In genomic region chr17:67966853-67967540, GRCm38 (mm10) we compare ENCODE assay signal across 23 mouse cellular contexts. TPM values are rescaled to one million over a fixed set of nuclear protein-coding genes. Genes with fewer than 3 reads are reported as not detected.
DNase-seq lines count a peak whose midpoint lies in the region; ATAC-seq and TF ChIP-seq lines count a peak whose summit lies in the region.
"Had no signal": no experiment of that assay in that cellular context is flagged by ENCODE, and none has a peak within 500 bp of the region (broad histone marks: within the 10 kb centered on the region; RNA-seq: fewer than 3 reads in every experiment).

No protein-coding gene starts in this region.

- H3K4me2 ChIP-seq in forebrain, postnatal 0 days (ENCODE audit: low read depth), result no peak overlapping the region
- H3K4me2 ChIP-seq in forebrain, embryonic 12.5 days, result no peak overlapping the region
- H3K4me2 ChIP-seq in hindbrain, postnatal 0 days (ENCODE audit: low read depth, low read length), result no peak overlapping the region
- H3K4me2 ChIP-seq in hindbrain, embryonic 11.5 days (replicated peaks; ENCODE audit: low read depth, low read length), result no peak overlapping the region
- H3K4me2 ChIP-seq in lung, embryonic 14.5 days, result no peak overlapping the region
- H3K4me2 ChIP-seq: embryonic facial prominence, embryonic 12.5 days had no signal

- H3K4me3 ChIP-seq in forebrain, postnatal 0 days (ENCODE audit: low read depth, low read length), result no peak overlapping the region
- no peak overlapping the region for H3K4me3 ChIP-seq in forebrain, embryonic 12.5 days (replicated peaks)
- no peak overlapping the region for H3K4me3 ChIP-seq in hindbrain, postnatal 0 days (ENCODE audit: low read length)
- no peak overlapping the region for H3K4me3 ChIP-seq in hindbrain, embryonic 11.5 days (ENCODE audit: low read depth, low read length)
- no peak overlapping the region for H3K4me3 ChIP-seq in lung, embryonic 14.5 days (ENCODE audit: low read depth, low read length)
- H3K4me3 ChIP-seq: embryonic facial prominence, embryonic 10.5 days; embryonic facial prominence, embryonic 12.5 days had no signal

- ATAC-seq in forebrain, postnatal 0 days, result peak; percentile 56
- ATAC-seq in forebrain, embryonic 12.5 days (ENCODE audit: low FRiP score), result no peak
- peak; percentile 53; the same call in 1 of the 2 replicates for ATAC-seq in hindbrain, postnatal 0 days
- no peak for ATAC-seq in hindbrain, embryonic 11.5 days (ENCODE audit: low FRiP score)
- peak; percentile 52; the same call in 1 of the 2 replicates for ATAC-seq in lung, embryonic 14.5 days (ENCODE audit: insufficient read depth)
- ATAC-seq: activated CD4-positive, CD25-positive, alpha-beta regulatory T cell, adult 4 months; CD4-positive, CD25-positive, alpha-beta regulatory T cell, adult 4 months; forebrain, embryonic 14.5 days; forebrain, embryonic 16.5 days; Patski had no signal

- H3K36me3 ChIP-seq in forebrain, postnatal 0 days (ENCODE audit: insufficient read depth), result no peaks in the 10 kb centered on the region
- no peaks in the 10 kb centered on the region for H3K36me3 ChIP-seq in forebrain, embryonic 12.5 days (replicated peaks)
- no peaks in the 10 kb centered on the region for H3K36me3 ChIP-seq in hindbrain, postnatal 0 days (ENCODE audit: insufficient read depth, low read length)
- no peaks in the 10 kb centered on the region for H3K36me3 ChIP-seq in hindbrain, embryonic 11.5 days (ENCODE audit: control insufficient read depth, insufficient read depth, low read length)
- H3K36me3 ChIP-seq in lung, embryonic 14.5 days (ENCODE audit: insufficient read depth), result no peaks in the 10 kb centered on the region; the same call in 1 of the 2 replicates
- H3K36me3 ChIP-seq: embryonic facial prominence, embryonic 12.5 days; G1E had no signal

- H3K27me3 ChIP-seq in forebrain, postnatal 0 days (ENCODE audit: insufficient read depth, low read length), result no peaks in the 10 kb centered on the region
- H3K27me3 ChIP-seq in forebrain, embryonic 12.5 days, result no peaks in the 10 kb centered on the region
- H3K27me3 ChIP-seq in hindbrain, postnatal 0 days (ENCODE audit: insufficient read depth, low read length), result no peaks in the 10 kb centered on the region
- no peaks in the 10 kb centered on the region for H3K27me3 ChIP-seq in hindbrain, embryonic 11.5 days (ENCODE audit: control insufficient read depth, insufficient read depth, low read length)
- H3K27me3 ChIP-seq in lung, embryonic 14.5 days (ENCODE audit: insufficient read depth, low read length), result no peaks in the 10 kb centered on the region
- H3K27me3 ChIP-seq: CH12.LX; embryonic facial prominence, embryonic 12.5 days; Patski had no signal

- H3K27ac ChIP-seq in forebrain, postnatal 0 days (ENCODE audit: low read depth, low read length), result no peak overlapping the region
- H3K27ac ChIP-seq in forebrain, embryonic 12.5 days, result no peak overlapping the region
- H3K27ac ChIP-seq in hindbrain, postnatal 0 days, result no peak overlapping the region
- H3K27ac ChIP-seq in hindbrain, embryonic 11.5 days (ENCODE audit: low read depth, low read length), result no peak overlapping the region
- H3K27ac ChIP-seq in lung, embryonic 14.5 days (ENCODE audit: low read depth), result no peak overlapping the region
- H3K27ac ChIP-seq: embryonic facial prominence, embryonic 10.5 days; embryonic facial prominence, embryonic 12.5 days had no signal

- WGBS in forebrain, postnatal 0 days, result 70% methylated on average over 8 of the region's 8 CpGs
- WGBS in forebrain, embryonic 12.5 days, result 77% methylated on average over 8 of the region's 8 CpGs
- 62% methylated on average over 8 of the region's 8 CpGs for WGBS in hindbrain, postnatal 0 days
- 84% methylated on average over 8 of the region's 8 CpGs for WGBS in hindbrain, embryonic 11.5 days
- WGBS in lung, embryonic 14.5 days, result 50% methylated on average over 8 of the region's 8 CpGs

- H3K9ac ChIP-seq in forebrain, postnatal 0 days, result no peak overlapping the region
- H3K9ac ChIP-seq in forebrain, embryonic 12.5 days, result no peak overlapping the region
- H3K9ac ChIP-seq in hindbrain, postnatal 0 days (replicated peaks; ENCODE audit: low read length), result no peak overlapping the region
- no peak overlapping the region for H3K9ac ChIP-seq in hindbrain, embryonic 11.5 days (ENCODE audit: low read depth, low read length)
- no peak overlapping the region for H3K9ac ChIP-seq in lung, embryonic 14.5 days
- H3K9ac ChIP-seq: embryonic facial prominence, embryonic 12.5 days had no signal

- no peaks in the 10 kb centered on the region for H3K4me1 ChIP-seq in forebrain, postnatal 0 days (ENCODE audit: insufficient read depth)
- no peaks in the 10 kb centered on the region for H3K4me1 ChIP-seq in forebrain, embryonic 12.5 days
- H3K4me1 ChIP-seq in hindbrain, postnatal 0 days (ENCODE audit: insufficient read depth, low read length), result no peaks in the 10 kb centered on the region
- no peaks in the 10 kb centered on the region for H3K4me1 ChIP-seq in hindbrain, embryonic 11.5 days (replicated peaks; ENCODE audit: control insufficient read depth, insufficient read depth, low read length)
- peaks cover 8% of the 10 kb centered on the region; the same call in 1 of the 2 replicates for H3K4me1 ChIP-seq in lung, embryonic 14.5 days (ENCODE audit: insufficient read depth)
- H3K4me1 ChIP-seq: embryonic facial prominence, embryonic 12.5 days had no signal

- no peak for TF ChIP-seq CTCF in forebrain, postnatal 0 days (IDR thresholded peaks at IDR 0.05; ENCODE audit: low read depth)
- no peak for TF ChIP-seq CTCF in hindbrain, postnatal 0 days (IDR thresholded peaks at IDR 0.05; ENCODE audit: low read depth)
- TF ChIP-seq CTCF in lung, embryonic 14.5 days (IDR thresholded peaks at IDR 0.05; ENCODE audit: low read depth), result no peak

- H3K9me3 ChIP-seq in forebrain, postnatal 0 days (ENCODE audit: low read length), result no peaks in the 10 kb centered on the region
- H3K9me3 ChIP-seq in forebrain, embryonic 12.5 days, result no peaks in the 10 kb centered on the region
- H3K9me3 ChIP-seq in hindbrain, postnatal 0 days (ENCODE audit: low read length), result no peaks in the 10 kb centered on the region
- H3K9me3 ChIP-seq in hindbrain, embryonic 11.5 days (ENCODE audit: control insufficient read depth, low read length), result no peaks in the 10 kb centered on the region
- H3K9me3 ChIP-seq in lung, embryonic 14.5 days (ENCODE audit: low read depth, low read length), result no peaks in the 10 kb centered on the region
- H3K9me3 ChIP-seq: embryonic facial prominence, embryonic 10.5 days; embryonic facial prominence, embryonic 12.5 days had no signal

- DNase-seq in cerebellum, postnatal 10 days, result peak; percentile 33 to 34
- no peak for DNase-seq in cerebellum, adult 9-10 months
- DNase-seq in forebrain, postnatal 0 days, result peak; percentile 29
- DNase-seq in hindbrain, postnatal 0 days (ENCODE audit: low spot score), result peak; percentile 29
- DNase-seq in hindbrain, embryonic 11.5 days (ENCODE audit: low spot score), result no peak
- DNase-seq in lung, embryonic 14.5 days, result peak; percentile 70
- DNase-seq in lung, postnatal 4 days, result no peak
- DNase-seq: adrenal gland, adult 8-10 months; adrenal gland, postnatal 14 days; adrenal gland, postnatal 36 days; B cell, adult 2 months; cerebellum, adult 11-12 months; cerebellum, adult 8-10 months had no signal

RNA-seq across cellular contexts. Expression of gene Arhgap28, which starts 36.9 kb away (rescaled TPM):
- total RNA-seq in forebrain, postnatal 0 days (2014; rRNA removed), result 8.6 and 8.7 TPM in 2 replicates
- polyA plus RNA-seq in forebrain, postnatal 0 days (2015; fragmentation: Nextera tagmentation; extraction: Ambion mirVana), result 3.6 and 4.2 TPM in 2 replicates
- 15.1 and 17.0 TPM in 2 replicates for polyA plus RNA-seq in forebrain, embryonic 12.5 days (2016; fragmentation: Nextera tagmentation; extraction: Ambion mirVana)
- total RNA-seq in hindbrain, postnatal 0 days (2014; rRNA removed), result 6.9 and 7.6 TPM in 2 replicates
- polyA plus RNA-seq in hindbrain, postnatal 0 days (2015; fragmentation: Nextera tagmentation; extraction: Ambion mirVana), result 4.0 and 4.1 TPM in 2 replicates
- polyA plus RNA-seq in hindbrain, embryonic 11.5 days (2014; fragmentation: Nextera tagmentation; extraction: Ambion mirVana), result 35.6 and 40.2 TPM in 2 replicates
- polyA plus RNA-seq in lung, embryonic 14.5 days (2014; fragmentation: Nextera tagmentation; extraction: Ambion mirVana), result 70.4 and 71.4 TPM in 2 replicates
- total RNA-seq: CH12.LX had no signal
- polyA plus RNA-seq: CD4-positive, CD25-positive, alpha-beta regulatory T cell, adult 4 months; G1E had no signal

Comparison
In these comparisons a context has a peak if more than half of its experiments do, and no peak if none do; other contexts are left out.
1. DNase-seq: peak in cerebellum, postnatal 10 days (2 of 2), forebrain, postnatal 0 days (single experiment), hindbrain, postnatal 0 days (single experiment) and lung, embryonic 14.5 days (single experiment); none in cerebellum, adult 9-10 months (single experiment), hindbrain, embryonic 11.5 days (single experiment) and lung, postnatal 4 days (0 of 2).
2. ATAC-seq: peak in forebrain, postnatal 0 days (single experiment), hindbrain, postnatal 0 days (single experiment) and lung, embryonic 14.5 days (single experiment); none in forebrain, embryonic 12.5 days (single experiment) and hindbrain, embryonic 11.5 days (single experiment).